Mouse (Mus musculus): Measurements from ENCODE around the gene Lztr1. TPM values are rescaled to one million over a fixed set of nuclear protein-coding genes. Genes with fewer than 3 reads are reported as not detected.
A peak's percentile ranks its signal among the peaks of the same experiment; 100 is the strongest.

Gene Lztr1
- polyA plus RNA-seq, 1 experiment from 2014 or later, result 96.8 TPM

GRCm38 (mm10) chr16:17478331-17478943 lies 30.1 kb upstream of the Lztr1 start:
- Histone ChIP-seq H3K27ac (ENCODE audit: low read length) (no peak overlapping the region), H3K36me3 (ENCODE audit: control insufficient read depth, insufficient read depth, low read length) (peaks cover 5% of the 10 kb centered on the region; the same call in 1 of the 2 replicates), H3K27me3 (replicated peaks; ENCODE audit: control insufficient read depth, insufficient read depth, low read length) (no peaks in the 10 kb centered on the region), H3K9me3 (ENCODE audit: control insufficient read depth, low read length) (no peaks in the 10 kb centered on the region), H3K9ac (ENCODE audit: low read depth, low read length) (no peak overlapping the region), H3K4me1 (ENCODE audit: control insufficient read depth, insufficient read depth, low read length) (no peaks in the 10 kb centered on the region; the same call in 1 of the 2 replicates), H3K4me3 (ENCODE audit: low read length) (no peak overlapping the region), H3K4me2 (ENCODE audit: low read depth, low read length) (no peak overlapping the region)
- ATAC-seq, result no peak
- WGBS, result 72% methylated on average over 4 of the region's 4 CpGs

GRCm38 (mm10) chr16:17481465-17481864 lies 27.0 kb upstream of the Lztr1 start:
- Histone ChIP-seq H3K9ac (ENCODE audit: low read depth, low read length) (no peak overlapping the region), H3K4me2 (ENCODE audit: low read depth, low read length) (no peak overlapping the region), H3K4me3 (ENCODE audit: low read length) (no peak overlapping the region), H3K27me3 (replicated peaks; ENCODE audit: control insufficient read depth, insufficient read depth, low read length) (no peaks in the 10 kb centered on the region), H3K36me3 (ENCODE audit: control insufficient read depth, insufficient read depth, low read length) (peaks cover 9% of the 10 kb centered on the region; the same call in 1 of the 2 replicates), H3K9me3 (ENCODE audit: control insufficient read depth, low read length) (no peaks in the 10 kb centered on the region), H3K4me1 (ENCODE audit: control insufficient read depth, insufficient read depth, low read length) (peaks cover 4% of the 10 kb centered on the region; the same call in 1 of the 2 replicates), H3K27ac (ENCODE audit: low read length) (no peak overlapping the region)
- ATAC-seq, result no peak
- 71% methylated on average over 2 of the region's 2 CpGs for WGBS

- H3K36me3 ChIP-seq (ENCODE audit: control insufficient read depth, insufficient read depth, low read length), result peaks cover 9% of the 10 kb centered on the region; the same call in 1 of the 2 replicates
- H3K27ac ChIP-seq (ENCODE audit: low read length), result no peak overlapping the region
- WGBS, result 19% methylated on average over 3 of the region's 3 CpGs
- no peak overlapping the region for H3K9ac ChIP-seq (ENCODE audit: low read depth, low read length)
- ATAC-seq, result no peak
- H3K27me3 ChIP-seq (replicated peaks; ENCODE audit: control insufficient read depth, insufficient read depth, low read length), result no peaks in the 10 kb centered on the region
- no peak overlapping the region for H3K4me3 ChIP-seq (ENCODE audit: low read length)
- no peak overlapping the region for H3K4me2 ChIP-seq (ENCODE audit: low read depth, low read length)
- H3K9me3 ChIP-seq (ENCODE audit: control insufficient read depth, low read length), result no peaks in the 10 kb centered on the region
- H3K4me1 ChIP-seq (ENCODE audit: control insufficient read depth, insufficient read depth, low read length), result peaks cover 9% of the 10 kb centered on the region; the same call in 1 of the 2 replicates
Measured at GRCm38 (mm10) chr16:17486505-17486904, 22.0 kb upstream of the Lztr1 start.

GRCm38 (mm10) chr16:17488478-17489468 lies 19.7 kb upstream of the Lztr1 start:
- H3K27ac ChIP-seq (ENCODE audit: low read length), result no peak overlapping the region
- no peak overlapping the region for H3K9ac ChIP-seq (ENCODE audit: low read depth, low read length)

GRCm38 (mm10) chr16:17489469-17490111 lies 18.9 kb upstream of the Lztr1 start, which contains the start of gene Aifm3:
TSS of gene Aifm3 (plus strand) at chr16:17489611.
- Histone ChIP-seq H3K9ac (ENCODE audit: low read depth, low read length) (peak within 1 kb of the TSS; percentile 75), H3K4me2 (ENCODE audit: low read depth, low read length) (peak within 1 kb of the TSS; percentile 77), H3K27ac (ENCODE audit: low read length) (no peak within 1 kb of the TSS), H3K9me3 (ENCODE audit: control insufficient read depth, low read length) (no peaks in the 10 kb centered on the region), H3K4me1 (ENCODE audit: control insufficient read depth, insufficient read depth, low read length) (peaks cover 9% of the 10 kb centered on the region; the same call in 1 of the 2 replicates), H3K36me3 (ENCODE audit: control insufficient read depth, insufficient read depth, low read length) (peaks cover 4% of the 10 kb centered on the region; the same call in 1 of the 2 replicates), H3K4me3 (ENCODE audit: low read length) (peak within 1 kb of the TSS; percentile 60), H3K27me3 (replicated peaks; ENCODE audit: control insufficient read depth, insufficient read depth, low read length) (no peaks in the 10 kb centered on the region)
- peak; percentile 91 for ATAC-seq
- under 1% methylated on average over 47 of the region's 47 CpGs for WGBS

More at GRCm38 (mm10) chr16:17488478-17489468, 19.7 kb upstream of the Lztr1 start:
- 50% methylated on average over 14 of the region's 14 CpGs for WGBS
- peak; percentile 44 for ATAC-seq
- Histone ChIP-seq H3K4me2 (ENCODE audit: low read depth, low read length) (peak overlapping the region; percentile 77), H3K9me3 (ENCODE audit: control insufficient read depth, low read length) (no peaks in the 10 kb centered on the region), H3K4me1 (ENCODE audit: control insufficient read depth, insufficient read depth, low read length) (peaks cover 9% of the 10 kb centered on the region; the same call in 1 of the 2 replicates), H3K27me3 (replicated peaks; ENCODE audit: control insufficient read depth, insufficient read depth, low read length) (no peaks in the 10 kb centered on the region), H3K4me3 (ENCODE audit: low read length) (peak overlapping the region; percentile 60), H3K36me3 (ENCODE audit: control insufficient read depth, insufficient read depth, low read length) (peaks cover 4% of the 10 kb centered on the region; the same call in 1 of the 2 replicates)

GRCm38 (mm10) chr16:17491154-17491553 lies 17.3 kb upstream of the Lztr1 start:
- H3K9ac ChIP-seq (ENCODE audit: low read depth, low read length), result no peak overlapping the region
- no peaks in the 10 kb centered on the region for H3K36me3 ChIP-seq (ENCODE audit: control insufficient read depth, insufficient read depth, low read length)
- no peaks in the 10 kb centered on the region for H3K27me3 ChIP-seq (replicated peaks; ENCODE audit: control insufficient read depth, insufficient read depth, low read length)
- no peak overlapping the region for H3K4me2 ChIP-seq (ENCODE audit: low read depth, low read length)
- no peak overlapping the region for H3K4me3 ChIP-seq (ENCODE audit: low read length)
- ATAC-seq, result no peak
- no peak overlapping the region for H3K27ac ChIP-seq (ENCODE audit: low read length)
- peaks cover 8% of the 10 kb centered on the region; the same call in 1 of the 2 replicates for H3K4me1 ChIP-seq (ENCODE audit: control insufficient read depth, insufficient read depth, low read length)
- WGBS, result 95% methylated on average over 5 of the region's 5 CpGs
- no peaks in the 10 kb centered on the region for H3K9me3 ChIP-seq (ENCODE audit: control insufficient read depth, low read length)

- no peaks in the 10 kb centered on the region for H3K27me3 ChIP-seq (replicated peaks; ENCODE audit: control insufficient read depth, insufficient read depth, low read length)
- H3K27ac ChIP-seq (ENCODE audit: low read length), result no peak overlapping the region
- ATAC-seq, result no peak
- H3K4me2 ChIP-seq (ENCODE audit: low read depth, low read length), result no peak overlapping the region
- H3K9ac ChIP-seq (ENCODE audit: low read depth, low read length), result no peak overlapping the region
- H3K9me3 ChIP-seq (ENCODE audit: control insufficient read depth, low read length), result no peaks in the 10 kb centered on the region
- no peaks in the 10 kb centered on the region for H3K36me3 ChIP-seq (ENCODE audit: control insufficient read depth, insufficient read depth, low read length)
- H3K4me1 ChIP-seq (ENCODE audit: control insufficient read depth, insufficient read depth, low read length), result peaks cover 9% of the 10 kb centered on the region; the same call in 1 of the 2 replicates
- no peak overlapping the region for H3K4me3 ChIP-seq (ENCODE audit: low read length)
- WGBS, result 70% methylated on average over 5 of the region's 5 CpGs
Measured at GRCm38 (mm10) chr16:17491896-17492561, 16.5 kb upstream of the Lztr1 start.

- Histone ChIP-seq H3K27me3 (replicated peaks; ENCODE audit: control insufficient read depth, insufficient read depth, low read length) (no peaks in the 10 kb centered on the region), H3K27ac (ENCODE audit: low read length) (no peak overlapping the region), H3K4me1 (ENCODE audit: control insufficient read depth, insufficient read depth, low read length) (0 out of 2 replicates have a peak, but pooled peaks cover 5% of the 10 kb centered on the region), H3K4me3 (ENCODE audit: low read length) (no peak overlapping the region), H3K9ac (ENCODE audit: low read depth, low read length) (no peak overlapping the region), H3K9me3 (ENCODE audit: control insufficient read depth, low read length) (no peaks in the 10 kb centered on the region), H3K36me3 (ENCODE audit: control insufficient read depth, insufficient read depth, low read length) (no peaks in the 10 kb centered on the region), H3K4me2 (ENCODE audit: low read depth, low read length) (no peak overlapping the region)
- 0 out of 2 replicates have a peak, but pooled peaks have one; percentile 26 for ATAC-seq
- 56% methylated on average over 2 of the region's 2 CpGs for WGBS
Measured at GRCm38 (mm10) chr16:17496499-17497305, 11.8 kb upstream of the Lztr1 start.

All from intestine, embryonic 16.5 days (tissue).